Mouse (Mus musculus): ENCODE data around the gene Grin3b.

The Grin3b gene

DNA sequence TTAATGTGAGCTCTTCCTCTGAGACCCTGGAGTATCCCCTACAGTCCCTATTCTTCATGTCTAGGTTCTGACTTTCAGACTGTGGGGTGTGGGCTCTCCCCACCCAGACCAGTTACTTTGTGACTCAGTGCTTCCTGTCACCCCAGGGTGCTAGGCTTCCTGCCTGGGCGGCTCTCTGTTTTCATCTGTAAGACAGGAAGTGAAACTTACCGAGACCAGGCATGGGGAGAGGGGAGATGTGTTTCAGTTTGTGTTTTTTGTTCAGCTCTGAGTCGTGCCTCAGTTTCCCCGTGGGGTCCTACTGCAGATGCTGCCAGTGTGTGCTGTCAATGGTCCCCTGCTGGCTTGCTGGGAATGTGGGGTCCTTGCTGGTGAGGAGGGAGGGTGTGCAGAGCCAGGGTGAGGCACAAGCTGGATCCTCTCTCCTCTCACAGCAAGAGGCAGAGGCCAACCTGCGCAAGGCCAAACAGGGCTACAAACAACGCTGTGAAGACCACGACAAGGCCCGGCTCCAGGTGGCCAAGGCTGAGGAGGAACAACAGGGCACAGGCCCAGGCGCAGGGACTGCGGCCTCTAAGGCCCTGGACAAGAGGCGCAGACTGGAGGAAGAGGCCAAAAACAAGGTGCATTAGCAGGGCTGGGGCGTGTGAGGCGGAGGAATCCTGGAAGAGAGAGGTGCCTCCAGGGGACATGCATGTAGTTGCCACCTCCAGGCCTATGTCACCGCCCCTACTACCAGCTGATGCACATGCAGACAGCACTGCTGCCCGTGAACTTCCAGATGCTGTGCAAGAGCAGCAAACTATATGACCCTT lies 53.9 kb downstream of the Grin3b start:
- no peak for TF ChIP-seq GATA4 (IDR thresholded peaks at IDR 0.05; ENCODE audit: insufficient replicate concordance, low read length)

DNA sequence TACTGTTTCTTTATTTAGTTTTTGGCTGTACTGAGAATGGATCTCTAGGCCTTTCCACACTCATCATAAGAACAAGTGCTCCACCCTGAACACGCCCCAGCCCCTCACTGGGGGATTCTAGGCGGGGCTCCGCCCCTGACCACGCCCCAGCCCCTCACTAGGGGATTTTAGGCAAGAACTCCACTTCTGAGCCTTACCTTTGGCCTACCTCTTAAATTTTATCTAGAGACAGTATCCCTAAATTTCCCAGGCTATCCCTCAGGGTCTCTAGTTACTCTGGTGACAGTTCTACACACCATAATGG lies 54.5 kb downstream of the Grin3b start:
- TF ChIP-seq GATA4 (IDR thresholded peaks at IDR 0.05; ENCODE audit: insufficient replicate concordance, low read length) = no peak

DNA sequence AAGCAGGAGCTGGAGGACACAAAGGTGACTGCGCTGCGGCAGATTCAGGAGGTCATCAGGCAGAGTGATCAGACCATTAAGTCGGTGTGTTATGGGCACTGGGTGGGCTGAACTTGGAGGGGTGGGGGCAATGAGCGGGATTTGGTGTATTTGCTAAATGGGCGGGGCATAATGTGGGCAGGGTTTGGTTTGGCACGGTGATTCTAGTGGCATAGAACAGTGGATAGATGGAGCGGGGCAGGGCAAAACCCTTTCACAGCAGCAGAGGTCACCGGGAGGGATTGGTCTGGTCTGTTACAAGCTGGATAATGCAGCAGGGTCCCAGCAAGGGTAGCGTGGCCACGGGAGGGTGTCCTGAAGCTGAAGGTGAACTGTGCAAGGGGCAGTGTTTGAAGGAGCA lies 54.9 kb downstream of the Grin3b start:
- no peak for TF ChIP-seq GATA4 (IDR thresholded peaks at IDR 0.05; ENCODE audit: insufficient replicate concordance, low read length)

DNA sequence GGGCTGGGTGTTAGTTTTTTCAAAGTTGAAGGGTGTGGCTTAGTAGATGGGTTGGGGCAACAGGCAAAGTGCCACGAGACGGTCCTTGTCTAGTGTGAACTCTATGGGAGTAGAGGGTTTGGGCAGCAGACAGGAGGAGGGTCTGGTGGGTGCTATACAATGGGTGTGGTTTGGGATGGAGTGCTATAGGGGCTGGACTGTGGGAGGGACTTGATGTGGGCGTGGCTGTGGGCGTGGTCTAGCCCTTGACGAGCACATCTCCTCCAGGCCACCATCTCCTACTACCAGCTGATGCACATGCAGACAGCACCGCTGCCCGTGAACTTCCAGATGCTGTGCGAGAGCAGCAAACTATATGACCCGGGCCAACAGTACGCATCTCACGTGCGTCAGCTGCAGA lies 55.4 kb downstream of the Grin3b start:
- TF ChIP-seq GATA4 (IDR thresholded peaks at IDR 0.05; ENCODE audit: insufficient replicate concordance, low read length) = no peak
